Mouse (Mus musculus) cortical plate, adult 2 months (tissue): ENCODE results near the gene Fbxw9.

Source experiments
- CTCF ChIP-seq: fragments of 200-500 bp; IDR thresholded peaks from 2 replicates; pipeline ENCODE4 v1.5.1; 2011; ENCODE audit warnings: mild to moderate bottlenecking, control low read depth, low read length; ENCODE audit not compliant: insufficient read depth; ENCODE audit errors: extremely low read depth
- POLR2A ChIP-seq: fragments of 200-500 bp; IDR thresholded peaks from 2 replicates; pipeline ENCODE4 v1.6.1; 2011; ENCODE audit warnings: mild to moderate bottlenecking, low read length, control low read depth; ENCODE audit not compliant: insufficient read depth; ENCODE audit errors: extremely low read depth

DNA sequence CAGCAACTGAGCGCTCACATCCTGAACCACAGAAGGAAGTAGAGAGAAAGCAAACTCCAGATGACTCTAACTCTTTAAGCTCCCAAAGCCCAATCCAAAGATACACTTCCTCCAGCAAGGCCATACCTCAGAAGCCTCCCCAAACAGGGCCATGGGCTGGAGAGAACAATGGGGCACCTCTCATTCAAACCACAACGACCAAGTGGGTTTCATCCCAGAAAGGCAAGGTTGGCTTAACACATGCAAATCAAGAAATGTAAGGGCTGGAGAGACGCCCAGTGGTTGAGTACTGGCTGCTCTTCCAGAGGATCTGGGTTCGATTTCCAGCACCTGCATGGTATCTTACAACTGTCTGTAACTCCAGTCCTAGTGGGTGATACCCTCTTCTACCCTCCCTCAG is 55.6 kb downstream of the Fbxw9 start:
- TF ChIP-seq CTCF (no peak), POLR2A (no peak)
